Mouse (Mus musculus) gonadal fat pad, adult 2 months (tissue): ENCODE results near the gene Olfr669. TPM values are rescaled to one million over a fixed set of nuclear protein-coding genes. Genes with fewer than 3 reads are reported as not detected.
"Not testable (repeated sequence)": the region's sequence is repeated elsewhere in the genome, so short reads cannot be mapped to it uniquely, and the experiment has no call there.

Experiments
- DNase-seq: peaks from one replicate; pipeline ENCODE4 v3.0.0-alpha.2; 2012; ENCODE audit warnings: low read depth
- polyA plus RNA-seq: library from polyadenylated mRNA; depleted of rRNA; stranded (reverse); fragments of >200 nt; gene quantifications from 2 replicates; pipeline ENCODE4 v1.2.3, GENCODE M21; 2012; rRNA removed

Gene Olfr669
- polyA plus RNA-seq: 0.13 TPM in 1 of 2 replicates, not detected in the other

GRCm38 (mm10) chr7:104933940-104934339, at the start of gene Olfr669:
Olfr669 (plus strand) TSS chr7:104934240.
- no peak for DNase-seq

GRCm38 (mm10) chr7:104895852-104896251, 38.2 kb upstream of the Olfr669 start, which contains the start of gene Olfr666:
Olfr666 (minus strand) TSS chr7:104895952.
- DNase-seq: no peak

- DNase-seq: no peak
These were observed 12.7 kb upstream of the Olfr669 start, which contains the start of gene Olfr667 for GRCm38 (mm10) chr7:104921382-104921781. Olfr667 (minus strand) TSS chr7:104921482.

- DNase-seq: no peak
These were observed 6.1 kb upstream of the Olfr669 start, which contains the start of gene Olfr668 for GRCm38 (mm10) chr7:104927957-104928356. Olfr668 (minus strand) TSS chr7:104928057.

- not testable (repeated sequence) for DNase-seq
These were observed 16.2 kb downstream of the Olfr669 start for GRCm38 (mm10) chr7:104950234-104950633.

- no peak for DNase-seq
These were observed 28.5 kb downstream of the Olfr669 start, which contains the start of gene Olfr670 for GRCm38 (mm10) chr7:104962520-104962919. Olfr670 (minus strand) TSS chr7:104962620.

- not testable (repeated sequence) for DNase-seq
These were observed 38.5 kb downstream of the Olfr669 start for GRCm38 (mm10) chr7:104972507-104972906.

GRCm38 (mm10) chr7:104979026-104979425, 45.0 kb downstream of the Olfr669 start, which contains the start of gene Olfr671:
Olfr671 (minus strand) TSS chr7:104979126.
- DNase-seq: no peak

Other genes starting within 250 kb of the Olfr669 start
- not detected in 2 replicates for gene Olfr661, start 247.7 kb upstream of the Olfr669 start, polyA plus RNA-seq
- not detected in 2 replicates for gene Usp17le, start 156.8 kb upstream of the Olfr669 start, polyA plus RNA-seq
- gene Usp17lb, start 91.6 kb upstream of the Olfr669 start, polyA plus RNA-seq: 0.07 TPM in 1 of 2 replicates, not detected in the other
- gene Usp17la, start 77.2 kb upstream of the Olfr669 start, polyA plus RNA-seq: not detected in 2 replicates
- gene Olfr665, start 56.2 kb upstream of the Olfr669 start, polyA plus RNA-seq: not detected in 2 replicates
- 1.1 TPM in 1 of 2 replicates, not detected in the other for gene Olfr666, start 38.3 kb upstream of the Olfr669 start, polyA plus RNA-seq
- gene Olfr667, start 12.8 kb upstream of the Olfr669 start, polyA plus RNA-seq: not detected in 2 replicates
- not detected in 2 replicates for gene Olfr668, start 6.2 kb upstream of the Olfr669 start, polyA plus RNA-seq
- gene Olfr670, start 28.4 kb downstream of the Olfr669 start, polyA plus RNA-seq: not detected in 2 replicates
- not detected in 2 replicates for gene Olfr671, start 44.9 kb downstream of the Olfr669 start, polyA plus RNA-seq
- gene Olfr672, start 67.8 kb downstream of the Olfr669 start, polyA plus RNA-seq: not detected in 2 replicates
- gene Olfr675, start 94.2 kb downstream of the Olfr669 start, polyA plus RNA-seq: not detected in 2 replicates
- gene Olfr676, start 98.5 kb downstream of the Olfr669 start, polyA plus RNA-seq: not detected in 2 replicates
- not detected in 2 replicates for gene Olfr677, start 117.1 kb downstream of the Olfr669 start, polyA plus RNA-seq
- gene Olfr678, start 130.2 kb downstream of the Olfr669 start, polyA plus RNA-seq: not detected in 2 replicates
- gene Olfr679, start 147.0 kb downstream of the Olfr669 start, polyA plus RNA-seq: not detected in 2 replicates
- gene Olfr680-ps1, start 158.6 kb downstream of the Olfr669 start, polyA plus RNA-seq: not detected in 2 replicates
- not detected in 2 replicates for gene Olfr681, start 182.6 kb downstream of the Olfr669 start, polyA plus RNA-seq
- gene Olfr683, start 212.8 kb downstream of the Olfr669 start, polyA plus RNA-seq: not detected in 2 replicates
- not detected in 2 replicates for gene Olfr684, start 229.4 kb downstream of the Olfr669 start, polyA plus RNA-seq